Mouse (Mus musculus) urinary bladder, adult 18-20 months (tissue): Measurements from ENCODE around the gene Nckap5l.
A peak's percentile ranks its signal among the peaks of the same experiment; 100 is the strongest.

Experiments used
- DNase-seq, 2 experiments: peaks; one replicate each; pipeline ENCODE4 v3.0.0; 2022; ENCODE audit warnings: low spot score in 2 of 2, mixed read lengths in 2 of 2

Gene Nckap5l

GRCm38 (mm10) chr15:99431063-99431462 lies 26.5 kb downstream of the Nckap5l start:
- DNase-seq, result no peak

GRCm38 (mm10) chr15:99430394-99430793 lies 27.2 kb downstream of the Nckap5l start:
- DNase-seq, result no peak

DNA sequence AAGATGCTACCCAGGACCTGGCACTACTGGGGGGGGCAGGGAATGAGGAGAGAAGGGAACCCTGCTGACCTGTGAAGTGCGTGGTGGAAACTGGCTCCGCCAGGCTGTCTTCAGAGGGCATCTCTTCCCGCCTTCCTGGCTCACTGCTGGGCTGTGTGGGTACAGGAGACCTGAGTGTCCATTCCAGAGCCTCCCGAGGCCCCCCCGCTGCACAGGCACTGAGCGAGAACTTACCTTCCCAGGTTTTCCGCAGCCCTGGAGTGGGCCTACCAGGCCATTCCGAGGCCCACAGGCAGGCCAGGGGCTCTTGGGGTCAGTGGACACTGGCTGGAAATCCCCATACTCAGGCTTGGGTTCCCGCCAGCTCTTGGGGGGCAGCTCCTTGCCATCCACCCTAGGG lies 33.7 kb downstream of the Nckap5l start:
- no peak for DNase-seq

DNA sequence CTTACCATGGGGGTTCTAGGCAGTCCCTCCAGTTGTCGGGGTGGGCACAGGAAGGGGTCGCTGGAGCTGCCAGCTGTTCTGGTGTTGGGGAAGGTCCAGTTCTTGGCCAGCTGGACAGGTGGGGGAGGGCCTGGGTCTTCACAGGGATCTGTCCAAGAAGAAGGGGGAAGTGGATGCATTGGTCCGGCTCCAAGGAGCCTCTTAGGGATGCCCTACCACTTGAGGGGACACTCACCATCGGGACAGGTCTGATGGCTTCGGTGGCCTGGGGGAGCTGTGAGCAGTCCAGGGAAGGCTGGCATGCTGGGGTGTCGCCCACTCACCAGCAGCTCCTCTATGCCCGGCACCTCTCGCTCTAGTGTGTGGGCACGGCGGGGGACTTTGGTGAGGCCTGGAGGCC lies 34.4 kb downstream of the Nckap5l start:
- DNase-seq, result no peak

GRCm38 (mm10) chr15:99422551-99422950 lies 35.0 kb downstream of the Nckap5l start:
- DNase-seq, result no peak

- DNase-seq, result no peak
Measured at GRCm38 (mm10) chr15:99421676-99422075, 35.9 kb downstream of the Nckap5l start.

DNA sequence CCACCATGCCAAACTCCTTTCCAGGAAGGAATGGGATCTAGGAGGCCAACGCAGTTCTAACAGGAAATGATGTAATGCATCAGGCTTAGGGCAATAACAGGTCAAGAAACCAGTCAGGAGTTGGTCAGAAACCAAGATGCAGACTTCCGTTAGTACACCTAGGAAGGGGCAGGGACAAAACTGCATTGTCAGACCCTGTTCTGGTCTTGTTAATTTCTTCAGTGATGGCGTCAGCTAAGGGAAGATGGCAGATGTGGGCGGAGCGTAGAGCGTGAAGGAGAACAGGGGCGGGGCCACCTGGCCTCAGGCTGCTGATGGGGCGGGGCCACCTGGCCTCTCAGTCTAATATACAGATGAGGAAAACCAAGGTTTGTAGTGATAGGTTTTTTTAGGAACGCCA lies 36.4 kb downstream of the Nckap5l start:
- no peak for DNase-seq

DNA sequence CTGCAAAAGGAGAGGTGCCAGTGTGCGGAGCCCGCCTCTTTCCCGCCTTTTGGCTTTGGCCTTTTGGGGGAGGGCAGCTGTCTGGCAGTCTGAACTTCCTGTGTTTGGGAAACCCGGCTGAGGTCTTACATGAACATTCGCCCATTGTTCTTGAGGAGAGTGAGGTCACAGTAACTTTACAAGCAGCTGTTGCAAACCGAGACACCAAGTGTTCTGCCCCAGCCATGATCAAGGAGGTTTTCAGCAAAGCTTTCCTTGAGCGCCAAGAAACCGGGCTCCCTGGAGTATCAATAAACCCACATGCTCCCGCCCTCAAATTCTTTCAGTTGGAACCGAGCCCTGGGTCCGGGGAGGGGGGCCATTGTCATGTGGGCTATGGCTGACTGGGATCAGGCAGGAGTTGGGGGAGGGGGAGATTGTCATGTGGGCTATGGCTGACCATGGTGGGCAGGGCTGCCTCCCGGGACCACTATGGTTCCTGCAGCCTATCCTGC lies 37.0 kb downstream of the Nckap5l start:
- peak in 1 of 2 experiments; percentile 45 for DNase-seq

DNA sequence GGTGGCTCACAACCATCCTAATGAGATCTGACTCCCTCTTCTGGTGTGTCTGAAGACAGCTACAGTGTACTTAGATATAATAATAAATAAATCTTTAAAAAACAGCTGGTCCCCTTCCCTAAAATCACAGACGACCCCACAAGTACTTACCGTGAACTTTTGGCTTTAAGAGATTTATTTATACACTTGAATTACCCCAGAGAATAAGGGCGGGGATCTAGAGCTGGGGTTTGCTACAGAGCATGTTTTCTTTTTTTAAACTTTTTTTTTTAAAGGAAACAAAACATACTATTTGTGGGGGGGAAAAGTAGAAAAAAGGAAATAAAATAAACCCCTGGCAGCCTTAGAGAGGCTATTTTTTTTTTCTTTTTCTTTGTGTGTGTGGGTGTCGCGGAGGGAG lies 37.4 kb downstream of the Nckap5l start:
- DNase-seq, result no peak

DNA sequence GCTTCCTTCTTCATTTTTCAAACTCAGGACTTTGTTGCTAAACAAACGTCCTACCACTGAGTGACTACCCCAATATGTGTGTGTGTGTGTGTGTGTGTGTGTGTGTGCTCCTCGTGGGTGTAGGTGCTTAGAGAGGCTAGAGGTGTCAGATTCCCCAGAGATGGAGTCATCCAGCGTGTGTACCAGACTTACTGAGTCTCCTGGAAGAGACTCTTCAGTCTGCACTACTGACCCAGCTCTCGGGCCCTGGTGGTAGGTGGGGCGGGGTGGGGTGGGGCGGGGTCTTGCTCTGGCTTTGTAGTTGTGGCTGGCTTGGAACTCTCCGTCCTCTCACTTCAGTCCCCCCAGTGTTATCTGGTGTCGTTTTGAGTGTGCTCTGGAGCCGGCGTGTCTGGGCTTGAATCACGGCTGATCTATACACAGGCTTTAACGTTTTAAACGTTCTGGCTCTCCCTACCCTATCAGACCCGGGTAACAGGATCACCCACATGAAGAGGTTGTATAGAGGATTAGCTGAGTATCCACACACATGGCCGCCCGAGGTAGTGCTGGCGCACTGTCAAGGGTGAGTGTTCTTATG lies 39.8 kb downstream of the Nckap5l start:
- DNase-seq, result no peak

- no peak for DNase-seq
Measured at GRCm38 (mm10) chr15:99416957-99417356, 40.6 kb downstream of the Nckap5l start.

DNA sequence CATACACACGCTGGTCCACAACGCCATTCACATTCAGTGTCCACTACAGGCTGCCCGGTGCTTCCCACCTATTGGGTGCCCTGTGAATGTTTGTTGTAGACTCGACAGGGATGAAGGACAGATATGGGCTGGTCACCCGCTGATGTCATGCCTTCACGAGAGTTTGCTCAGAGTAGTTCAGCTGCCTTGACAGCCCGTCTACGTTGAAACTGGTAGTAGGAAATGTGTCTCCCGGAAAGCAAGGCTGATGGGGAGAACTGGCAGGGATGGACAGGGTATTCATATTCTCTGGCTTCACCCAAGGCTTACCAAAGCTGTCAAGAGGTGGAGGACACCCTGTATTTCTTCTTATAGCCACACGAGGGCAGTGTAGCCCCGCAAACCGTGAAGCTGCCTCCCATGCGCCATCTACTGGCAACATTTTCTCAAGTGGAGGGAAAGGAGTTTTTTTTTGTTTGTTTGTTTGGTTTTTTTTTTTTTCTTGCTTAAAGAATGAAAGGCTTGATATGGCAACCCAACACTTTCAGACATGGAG lies 41.1 kb downstream of the Nckap5l start:
- peak; percentile 63 to 66 for DNase-seq

DNA sequence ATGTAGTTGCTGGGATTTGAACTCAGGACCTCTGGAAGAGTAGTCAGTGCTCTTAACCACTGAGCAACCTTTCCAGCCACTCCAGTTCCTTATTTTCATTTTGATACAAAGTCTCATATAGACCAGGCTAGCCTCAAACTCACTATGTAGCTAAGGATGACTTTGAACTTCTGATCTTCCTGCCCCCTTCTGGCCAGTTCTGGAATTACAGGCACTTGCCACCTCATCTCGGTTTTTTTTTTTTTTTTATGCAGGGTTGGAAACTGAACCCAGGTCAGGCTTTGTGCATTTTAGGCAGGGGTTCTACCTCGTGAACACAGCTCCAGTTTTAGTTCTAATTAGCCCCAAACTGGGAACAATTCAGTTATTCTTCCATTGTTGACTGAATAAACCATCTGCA lies 41.8 kb downstream of the Nckap5l start:
- no peak for DNase-seq

DNA sequence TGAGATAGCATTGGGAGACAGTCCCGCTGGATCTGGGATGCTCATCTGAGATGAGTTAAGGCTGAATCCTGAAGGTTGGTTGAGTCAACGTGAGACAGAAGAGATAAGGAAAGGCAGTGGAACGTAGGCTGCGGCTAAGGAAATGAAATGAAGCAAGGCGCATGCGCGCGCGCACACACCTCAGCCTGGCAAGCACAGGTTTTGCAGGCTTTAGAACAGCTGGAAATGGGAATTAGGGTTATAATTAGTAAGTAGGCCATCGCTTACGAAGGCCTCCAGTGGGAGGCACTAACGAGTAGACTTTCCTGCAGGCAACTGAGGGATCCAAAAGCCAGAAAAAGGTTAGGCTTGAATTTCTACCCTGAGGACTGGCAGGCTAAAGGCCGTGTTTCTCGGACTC lies 45.8 kb downstream of the Nckap5l start:
- DNase-seq, result no peak

DNA sequence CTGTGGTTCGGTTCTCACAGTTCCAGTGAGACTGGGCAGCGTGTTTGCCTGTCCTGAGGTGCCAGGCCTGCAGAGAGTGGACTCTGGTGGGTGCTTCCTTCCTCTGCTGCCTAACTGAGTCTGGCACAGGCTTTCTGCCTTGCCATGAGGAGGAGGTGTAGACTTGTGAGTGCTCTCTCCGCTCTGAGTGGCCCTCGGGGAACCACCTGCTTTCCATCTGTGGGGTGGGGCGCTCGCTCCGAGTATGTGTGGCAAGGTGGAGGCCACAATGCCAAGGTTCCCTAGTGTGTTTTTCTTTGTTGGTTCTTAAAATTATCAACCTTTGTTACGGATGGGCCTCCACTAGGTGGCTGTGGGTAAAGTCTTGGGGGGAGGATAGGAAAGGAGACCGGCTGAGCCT lies 48.7 kb downstream of the Nckap5l start:
- no peak for DNase-seq

GRCm38 (mm10) chr15:99406986-99407570 lies 50.5 kb downstream of the Nckap5l start:
- DNase-seq, result no peak

GRCm38 (mm10) chr15:99405150-99405549 lies 52.4 kb downstream of the Nckap5l start:
- DNase-seq, result peak in 1 of 2 experiments; percentile 35

DNA sequence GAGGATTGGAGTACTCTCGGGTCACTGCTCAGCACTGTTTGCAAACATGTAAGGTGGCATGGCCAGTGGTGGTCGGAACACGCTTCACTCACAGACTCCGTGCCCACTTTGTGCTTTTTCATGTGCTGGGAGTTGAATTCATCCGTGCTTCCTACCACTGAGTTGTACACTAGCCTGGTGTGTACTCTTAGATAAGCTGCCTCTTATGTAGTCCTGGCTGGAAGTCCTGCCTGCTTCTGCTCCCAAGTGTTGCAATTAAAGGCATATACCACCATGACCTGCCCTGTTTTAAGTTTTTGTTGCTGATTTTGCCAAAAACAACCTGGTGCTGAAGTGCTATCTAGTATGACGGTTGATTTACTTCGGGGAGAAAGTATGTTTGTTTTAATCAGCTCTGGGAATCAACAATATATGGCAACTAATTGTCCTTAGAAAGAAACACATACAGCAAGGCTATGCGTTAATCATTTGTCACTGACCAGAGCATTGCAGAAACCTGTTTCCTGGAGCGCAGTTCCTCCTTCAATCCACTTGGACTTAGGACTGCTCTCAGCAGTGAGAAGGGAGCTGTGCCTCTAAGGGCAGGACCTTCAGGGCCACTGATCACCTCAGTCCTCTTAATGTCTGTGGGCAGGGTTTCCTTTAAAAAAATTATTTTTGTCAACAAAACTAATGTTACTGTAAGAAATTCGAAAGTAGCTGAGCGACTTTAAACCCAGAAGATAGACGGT lies 54.2 kb downstream of the Nckap5l start:
- no peak for DNase-seq

DNA sequence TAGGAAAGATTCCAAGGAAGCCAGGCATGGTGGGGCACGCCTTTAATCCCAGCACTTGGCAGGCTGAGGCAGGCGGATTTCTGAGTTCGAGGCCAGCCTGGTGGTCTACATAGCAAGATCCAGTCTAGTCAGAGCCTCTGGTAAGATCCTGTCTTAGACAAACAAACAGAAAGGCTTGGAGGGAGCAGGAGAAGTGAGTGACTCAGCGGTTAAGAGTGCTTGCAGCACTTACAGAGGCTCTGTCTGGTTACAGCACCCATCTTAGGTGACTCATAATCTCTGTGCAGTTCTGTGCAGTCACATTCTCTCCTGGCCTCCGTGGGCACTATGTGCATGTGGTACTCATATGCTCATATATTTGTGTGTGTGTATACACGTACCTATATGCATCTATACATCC lies 56.9 kb downstream of the Nckap5l start:
- no peak for DNase-seq

DNA sequence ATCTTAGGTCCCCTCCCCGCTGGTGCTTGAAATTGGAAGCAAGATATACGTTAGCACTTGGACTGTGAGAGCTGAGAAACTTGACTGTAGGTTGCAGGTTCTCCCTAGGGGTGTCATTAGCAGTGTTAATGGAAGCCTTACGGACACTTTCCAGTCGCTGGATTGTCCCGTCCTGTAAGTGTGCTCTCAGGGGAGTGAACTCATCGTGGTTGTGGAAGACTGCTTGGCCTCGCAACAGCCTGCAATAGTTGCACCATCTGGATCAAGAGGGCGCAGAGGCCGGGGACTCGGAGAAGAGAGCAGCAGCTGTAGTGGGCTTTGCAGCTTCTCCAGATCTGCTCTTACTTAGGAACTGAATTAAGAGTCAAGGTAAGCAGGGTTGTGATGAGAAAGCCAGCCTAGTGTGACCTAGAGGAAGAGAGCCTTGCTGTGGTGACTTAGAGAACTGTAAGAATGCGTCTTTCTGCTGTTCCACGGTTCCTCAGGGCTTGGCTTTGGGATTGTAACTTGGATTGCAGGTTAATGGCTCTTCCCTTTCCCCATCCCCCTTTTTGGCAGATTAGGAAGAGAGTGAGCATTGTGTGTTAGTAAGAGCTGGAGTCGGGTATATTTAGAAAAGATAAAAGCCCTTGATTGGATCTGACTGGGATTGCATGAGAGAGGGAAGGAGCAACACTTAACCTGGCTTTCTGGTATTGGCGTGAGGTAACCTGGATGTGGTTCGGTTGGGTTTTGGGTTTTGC lies 57.9 kb downstream of the Nckap5l start:
- no peak for DNase-seq

DNA sequence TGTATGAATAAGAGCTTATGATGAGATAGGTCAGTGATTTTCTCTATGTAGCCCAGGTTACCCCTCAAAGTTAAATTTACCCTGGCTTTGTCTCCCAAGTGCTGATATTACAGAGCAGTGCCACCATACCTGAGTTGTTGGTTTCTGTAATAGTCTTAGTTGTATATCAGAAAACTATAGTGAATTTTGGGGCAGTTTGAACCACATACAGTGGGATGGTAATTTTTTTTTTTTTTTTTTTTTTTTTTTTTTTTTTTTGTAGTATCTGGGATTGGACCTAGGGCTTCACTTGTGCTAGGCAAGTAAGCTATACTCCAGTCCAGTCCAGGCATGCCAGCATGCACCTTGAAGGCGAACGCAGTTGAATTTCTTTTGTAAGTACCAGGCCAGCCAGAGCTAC lies 59.9 kb downstream of the Nckap5l start:
- no peak for DNase-seq

GRCm38 (mm10) chr15:99396875-99397274 lies 60.7 kb downstream of the Nckap5l start:
- DNase-seq, result no peak
